7 mouse cellular contexts compared by ENCODE assay signal in genomic region chr17:10840148-10840707, GRCm38 (mm10). TPM values are rescaled to one million over a fixed set of nuclear protein-coding genes. Genes with fewer than 3 reads are reported as not detected.
DNase-seq lines count a peak whose midpoint lies in the region; ATAC-seq and TF ChIP-seq lines count a peak whose summit lies in the region.

TSS of gene Pacrg (minus strand) at chr17:10840311.
TSS of gene Prkn (plus strand) at chr17:10840384.

- H3K9ac ChIP-seq in intestine, postnatal 0 days (ENCODE audit: low read depth, low read length): peak within 1 kb of the TSS; percentile 68
- peak within 1 kb of the TSS; percentile 75 for H3K9ac ChIP-seq in midbrain, embryonic 12.5 days (replicated peaks)

- intact Hi-C loops in left cerebral cortex, postnatal 4 days (cut with DNase I): loop anchor here (5.0 to 10.0 kb wide), 2 partner anchors 185 to 767 kb away; no protein-coding TSS in a partner anchor

- H3K9me3 ChIP-seq in embryonic facial prominence, embryonic 10.5 days: no peaks in the 10 kb centered on the region
- no peaks in the 10 kb centered on the region for H3K9me3 ChIP-seq in intestine, postnatal 0 days (ENCODE audit: control insufficient read depth)
- no peaks in the 10 kb centered on the region for H3K9me3 ChIP-seq in midbrain, embryonic 12.5 days

- H3K27ac ChIP-seq in embryonic facial prominence, embryonic 10.5 days (replicated peaks): peak within 1 kb of the TSS; percentile 83
- H3K27ac ChIP-seq in intestine, postnatal 0 days (ENCODE audit: low read depth, low read length): peak within 1 kb of the TSS; percentile 1; the same call in 1 of the 2 replicates
- no peak within 1 kb of the TSS; the same call in 1 of the 2 replicates for H3K27ac ChIP-seq in midbrain, embryonic 12.5 days (replicated peaks)
- H3K27ac ChIP-seq in small intestine, adult 2 months (ENCODE audit: insufficient read depth, low read depth, low read length): peak within 1 kb of the TSS; percentile 35; the same call in 1 of the 2 replicates

- no peaks in the 10 kb centered on the region for H3K27me3 ChIP-seq in embryonic facial prominence, embryonic 10.5 days (replicated peaks; ENCODE audit: low read depth, poor library complexity, severe bottlenecking)
- no peaks in the 10 kb centered on the region for H3K27me3 ChIP-seq in intestine, postnatal 0 days (replicated peaks; ENCODE audit: control insufficient read depth, insufficient read depth, low read length)
- H3K27me3 ChIP-seq in midbrain, embryonic 12.5 days: no peaks in the 10 kb centered on the region
- no peaks in the 10 kb centered on the region for H3K27me3 ChIP-seq in small intestine, adult 2 months (ENCODE audit: control insufficient read depth, insufficient read depth, low read length)

- peak; percentile 99 for ATAC-seq in intestine, postnatal 0 days
- peak; percentile 96 for ATAC-seq in midbrain, embryonic 12.5 days (ENCODE audit: low FRiP score, low read depth)

- H3K36me3 ChIP-seq in embryonic facial prominence, embryonic 10.5 days (replicated peaks): no peaks in the 10 kb centered on the region
- H3K36me3 ChIP-seq in intestine, postnatal 0 days (ENCODE audit: control insufficient read depth, insufficient read depth): no peaks in the 10 kb centered on the region
- H3K36me3 ChIP-seq in midbrain, embryonic 12.5 days: no peaks in the 10 kb centered on the region
- H3K36me3 ChIP-seq in small intestine, adult 2 months (ENCODE audit: control insufficient read depth, insufficient read depth, low read length): no peaks in the 10 kb centered on the region

- TF ChIP-seq CTCF in intestine, postnatal 0 days (IDR thresholded peaks at IDR 0.05; ENCODE audit: low read depth): no peak; the same call in 1 of the 2 replicates
- TF ChIP-seq CTCF in small intestine, adult 2 months (IDR thresholded peaks at IDR 0.05; ENCODE audit: extremely low read depth, insufficient read length, insufficient replicate concordance, low read depth, low read length): no peak; the same call in 1 of the 2 replicates

- peak within 1 kb of the TSS; percentile 90 for H3K4me2 ChIP-seq in intestine, postnatal 0 days (replicated peaks; ENCODE audit: low read depth)
- H3K4me2 ChIP-seq in midbrain, embryonic 12.5 days (replicated peaks): peak within 1 kb of the TSS; percentile 75

- TF ChIP-seq POLR2A in small intestine, adult 2 months (IDR thresholded peaks at IDR 0.05; ENCODE audit: low read depth, low read length): peak; percentile 58

- WGBS in embryonic facial prominence, embryonic 10.5 days: under 1% methylated on average over 55 of the region's 58 CpGs
- under 1% methylated on average over 46 of the region's 58 CpGs for WGBS in intestine, postnatal 0 days
- under 1% methylated on average over 55 of the region's 58 CpGs for WGBS in midbrain, embryonic 12.5 days
- WGBS in small intestine, adult 2 months: under 1% methylated on average over 56 of the region's 58 CpGs

- H3K4me3 ChIP-seq in embryonic facial prominence, embryonic 10.5 days: peak within 1 kb of the TSS; percentile 87
- peak within 1 kb of the TSS; percentile 83 for H3K4me3 ChIP-seq in intestine, postnatal 0 days (ENCODE audit: low read depth, low read length)
- H3K4me3 ChIP-seq in midbrain, embryonic 12.5 days: peak within 1 kb of the TSS; percentile 73
- H3K4me3 ChIP-seq in small intestine, adult 2 months (ENCODE audit: low read depth, low read length): peak within 1 kb of the TSS; percentile 98

- peak; percentile 99 for DNase-seq in adrenal gland, postnatal 10 days
- DNase-seq in embryonic facial prominence, embryonic 10.5 days (ENCODE audit: low spot score): peak; percentile 98
- peak; percentile 85 for DNase-seq in gonadal fat pad, adult 2 months (ENCODE audit: low read depth)
- peak; percentile 98 for DNase-seq in left cerebral cortex, postnatal 4 days

- peaks cover 14% of the 10 kb centered on the region for H3K4me1 ChIP-seq in embryonic facial prominence, embryonic 10.5 days
- H3K4me1 ChIP-seq in intestine, postnatal 0 days (replicated peaks; ENCODE audit: control insufficient read depth, insufficient read depth, low read length): 0 out of 2 replicates have a peak, but pooled peaks cover 3% of the 10 kb centered on the region
- H3K4me1 ChIP-seq in midbrain, embryonic 12.5 days: peaks cover 8% of the 10 kb centered on the region
- H3K4me1 ChIP-seq in small intestine, adult 2 months (ENCODE audit: control insufficient read depth, insufficient read depth, insufficient read length, low read length): no peaks in the 10 kb centered on the region

RNA-seq across cellular contexts. Expression of gene Pacrg, which starts in this region (rescaled TPM):
- total RNA-seq in adrenal gland, postnatal 10 days (2021): 1 to 10 TPM; 2.0 to 3.0 TPM
- polyA plus RNA-seq in embryonic facial prominence, embryonic 10.5 days (2016; fragmentation: Nextera tagmentation; extraction: Ambion mirVana): 1.5 and 2.0 TPM in 2 replicates
- polyA plus RNA-seq in gonadal fat pad, adult 2 months (2012; rRNA removed): 1.6 and 3.1 TPM in 2 replicates
- polyA plus RNA-seq in intestine, postnatal 0 days (2015; fragmentation: Nextera tagmentation; extraction: Ambion mirVana): 0.56 and 0.57 TPM in 2 replicates
- 10 to 100 TPM in 1 of 2 experiments, 1 to 10 TPM in 1; 7.7 to 10.6 TPM for total RNA-seq in left cerebral cortex, postnatal 4 days (2021)
- polyA plus RNA-seq in midbrain, embryonic 12.5 days (2016; fragmentation: Nextera tagmentation; extraction: Ambion mirVana): 4.8 and 5.4 TPM in 2 replicates
- polyA plus RNA-seq in small intestine, adult 2 months (2012; rRNA removed): not detected in 2 replicates

RNA-seq across cellular contexts. Expression of gene Prkn, which starts in this region (rescaled TPM):
- total RNA-seq in adrenal gland, postnatal 10 days (2021): 10 to 100 TPM in 1 of 2 experiments, 1 to 10 TPM in 1; 8.7 to 10.8 TPM
- polyA plus RNA-seq in embryonic facial prominence, embryonic 10.5 days (2016; fragmentation: Nextera tagmentation; extraction: Ambion mirVana): 0.50 and 1.1 TPM in 2 replicates
- 8.2 and 9.2 TPM in 2 replicates for polyA plus RNA-seq in gonadal fat pad, adult 2 months (2012; rRNA removed)
- polyA plus RNA-seq in intestine, postnatal 0 days (2015; fragmentation: Nextera tagmentation; extraction: Ambion mirVana): 0.96 and 1.9 TPM in 2 replicates
- 10 to 100 TPM; 12.8 to 16.2 TPM for total RNA-seq in left cerebral cortex, postnatal 4 days (2021)
- polyA plus RNA-seq in midbrain, embryonic 12.5 days (2016; fragmentation: Nextera tagmentation; extraction: Ambion mirVana): 2.1 and 2.7 TPM in 2 replicates
- polyA plus RNA-seq in small intestine, adult 2 months (2012; rRNA removed): 0.58 and 0.67 TPM in 2 replicates
